Mouse (Mus musculus) spleen, postnatal 14 days (tissue): ENCODE data around the gene Ezr.

Source experiments
- DNase-seq, 2 experiments: peaks; one replicate each; pipeline ENCODE4 v3.0.0; 2021 to 2022; ENCODE audit warnings: low spot score in 2 of 2

The Ezr gene

DNA sequence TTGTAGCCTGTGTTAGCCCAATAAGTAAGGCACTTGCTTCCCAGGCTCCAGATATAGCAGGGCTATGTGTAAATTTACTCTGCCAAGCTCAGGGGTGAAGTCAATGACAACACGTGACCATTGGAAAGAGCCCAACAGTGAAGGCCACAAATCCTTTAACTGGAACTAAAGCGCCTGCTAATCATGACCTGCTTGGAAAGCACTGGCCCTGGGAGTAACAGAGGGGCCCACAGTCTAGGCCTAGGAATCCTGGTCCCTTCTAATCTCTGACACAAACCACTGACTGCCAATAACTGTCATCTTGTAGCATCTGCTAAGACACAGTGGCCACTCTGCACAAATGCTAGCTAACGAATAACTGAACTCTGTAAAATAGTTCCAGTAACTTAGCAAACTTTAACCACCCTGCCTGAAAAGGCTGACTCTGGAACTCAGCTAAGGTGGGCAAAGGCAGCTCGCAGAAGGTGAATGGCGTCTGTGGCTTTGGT lies 14.2 kb downstream of the Ezr start:
- no peak for DNase-seq

GRCm38 (mm10) chr17:6767771-6768170 lies 14.8 kb downstream of the Ezr start:
- DNase-seq, result no peak

DNA sequence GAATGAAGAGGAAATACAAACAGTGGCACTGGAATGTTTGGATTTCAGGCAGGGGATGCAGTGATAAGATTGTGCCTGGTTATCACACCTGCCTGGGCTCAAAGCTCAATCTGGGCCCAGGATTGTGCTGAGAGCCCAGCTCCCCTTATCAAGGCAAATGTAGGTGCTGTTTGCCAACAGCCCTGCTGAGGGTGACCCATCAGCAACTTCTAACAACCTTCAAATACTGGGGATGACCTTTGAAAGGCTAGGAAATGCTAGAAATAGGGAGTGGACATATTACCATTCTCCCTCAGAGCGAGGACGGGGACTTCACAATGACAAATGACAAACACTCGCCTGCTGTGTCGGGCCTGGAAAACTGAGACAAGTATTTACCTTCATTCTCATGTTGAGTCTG lies 15.8 kb downstream of the Ezr start:
- DNase-seq, result no peak

DNA sequence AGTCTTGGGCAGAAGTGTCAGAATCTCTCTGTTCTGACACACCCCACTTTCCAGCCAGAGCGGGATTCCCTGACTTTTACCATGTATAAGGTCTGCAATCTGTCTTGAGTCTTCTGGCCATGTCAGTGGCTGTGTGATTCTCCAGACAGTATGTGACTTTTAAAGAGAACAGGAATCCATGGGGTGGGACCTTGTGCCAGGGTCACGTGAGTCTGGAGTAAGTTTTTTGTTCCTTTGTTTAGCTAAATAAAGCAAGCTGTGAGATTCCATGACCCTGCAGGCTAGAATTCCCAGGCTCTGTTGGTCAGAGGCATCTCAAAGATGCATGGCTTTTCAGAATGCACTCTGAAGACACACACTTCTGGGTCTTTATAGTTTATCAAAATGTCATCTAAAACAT lies 16.7 kb downstream of the Ezr start:
- DNase-seq, result no peak

- DNase-seq, result no peak
These were observed 17.9 kb downstream of the Ezr start for GRCm38 (mm10) chr17:6764730-6765129.

DNA sequence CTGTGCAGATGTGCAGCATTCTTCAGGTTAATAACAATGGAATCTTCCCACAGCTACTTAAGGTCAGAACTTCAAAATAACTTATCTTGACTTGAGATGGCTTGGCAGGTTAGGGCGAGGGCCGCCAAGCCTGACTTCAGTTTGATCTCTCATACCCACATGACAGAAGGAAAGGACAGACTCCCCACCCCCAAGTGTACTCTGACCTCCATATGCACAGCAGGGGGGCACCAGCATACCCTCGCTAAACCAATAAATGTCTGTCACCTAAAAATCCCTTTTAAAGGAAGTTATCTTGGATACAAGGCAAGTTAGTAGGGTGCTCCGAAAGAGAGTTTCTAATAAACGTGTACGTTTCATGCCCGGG lies 18.4 kb downstream of the Ezr start:
- DNase-seq, result no peak

DNA sequence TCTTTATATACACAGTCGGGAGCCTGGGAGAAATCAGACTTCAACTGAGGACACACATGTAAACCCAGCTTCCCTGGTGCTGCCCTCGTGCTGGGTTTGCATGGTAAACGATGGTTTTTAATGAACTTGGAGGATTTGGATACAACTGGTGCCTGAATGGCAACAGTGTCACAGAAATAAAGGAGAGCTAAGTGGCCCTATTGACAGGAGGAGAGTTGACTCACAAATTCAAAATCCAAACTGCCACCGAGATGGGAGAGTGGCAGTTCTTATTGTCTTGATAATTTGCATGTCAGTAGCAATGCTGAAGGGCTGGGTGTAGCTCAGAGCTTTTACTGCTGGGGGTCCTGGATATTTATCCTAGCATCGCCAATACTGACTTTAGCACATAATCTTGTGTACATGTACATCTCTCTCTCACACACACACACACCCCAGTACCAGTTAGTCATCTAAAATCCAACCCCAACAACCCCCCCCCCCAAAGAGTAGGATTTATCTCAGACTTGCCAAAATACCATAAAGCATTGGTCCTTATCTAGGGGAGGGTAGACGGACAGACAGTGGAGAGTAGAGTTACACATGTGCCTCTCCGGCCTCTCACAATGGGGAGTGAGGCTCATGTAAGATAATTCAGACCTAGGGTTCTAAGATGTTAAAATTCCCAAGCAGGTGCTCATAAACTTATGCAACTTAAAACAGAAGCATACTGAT lies 18.9 kb downstream of the Ezr start:
- DNase-seq, result no peak

DNA sequence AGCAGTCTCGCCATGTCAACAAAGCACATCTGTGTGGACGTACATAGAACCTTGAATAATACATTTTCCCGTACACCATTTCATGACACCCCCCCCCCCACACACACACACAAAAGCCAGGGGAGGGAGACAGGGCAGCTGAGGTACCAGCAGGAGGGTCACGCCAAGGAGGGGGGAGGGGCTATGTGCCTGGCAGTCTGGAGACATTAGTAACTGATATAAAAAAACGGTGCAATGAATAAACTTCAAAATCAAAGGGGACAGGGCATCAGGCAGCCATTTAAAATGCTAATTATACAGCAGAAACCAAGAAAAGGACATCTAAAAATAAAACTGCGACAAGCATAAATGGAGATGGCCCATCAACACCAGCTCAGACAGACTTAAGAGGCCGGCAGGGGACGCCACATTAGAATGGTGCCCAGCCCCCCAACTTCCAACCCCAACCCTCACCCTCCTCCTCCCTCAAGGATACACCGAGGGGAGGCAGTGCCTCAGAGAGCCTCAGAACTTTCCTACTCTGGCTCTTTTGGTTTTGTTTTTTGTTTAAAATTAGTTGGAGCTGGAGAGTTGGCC lies 22.8 kb downstream of the Ezr start:
- no peak for DNase-seq

GRCm38 (mm10) chr17:6758845-6759244 lies 23.7 kb downstream of the Ezr start:
- no peak for DNase-seq

- no peak for DNase-seq
These were observed 24.7 kb downstream of the Ezr start for GRCm38 (mm10) chr17:6757902-6758301.

DNA sequence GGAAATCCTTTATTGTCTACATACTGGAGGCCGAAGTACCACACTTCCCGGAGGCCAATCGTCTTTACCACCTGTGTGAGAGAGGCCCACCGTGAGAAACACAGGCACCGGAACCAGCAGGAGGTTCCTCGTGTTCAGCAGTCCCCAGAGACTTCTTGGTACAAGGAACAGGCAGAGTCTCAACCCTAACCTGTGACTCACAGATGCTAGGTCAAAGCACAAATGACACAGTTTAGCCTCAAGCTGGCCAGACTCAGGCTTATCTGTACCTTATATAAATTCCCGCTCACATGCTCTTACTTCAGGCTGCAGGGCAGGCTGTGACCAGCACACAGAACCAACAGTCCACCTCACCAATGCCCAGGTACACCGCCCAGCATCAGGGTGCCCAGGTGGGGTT lies 26.7 kb downstream of the Ezr start:
- no peak for DNase-seq

GRCm38 (mm10) chr17:6755176-6755575 lies 27.4 kb downstream of the Ezr start:
- DNase-seq, result no peak

GRCm38 (mm10) chr17:6752375-6752774 lies 30.2 kb downstream of the Ezr start:
- DNase-seq, result no peak

DNA sequence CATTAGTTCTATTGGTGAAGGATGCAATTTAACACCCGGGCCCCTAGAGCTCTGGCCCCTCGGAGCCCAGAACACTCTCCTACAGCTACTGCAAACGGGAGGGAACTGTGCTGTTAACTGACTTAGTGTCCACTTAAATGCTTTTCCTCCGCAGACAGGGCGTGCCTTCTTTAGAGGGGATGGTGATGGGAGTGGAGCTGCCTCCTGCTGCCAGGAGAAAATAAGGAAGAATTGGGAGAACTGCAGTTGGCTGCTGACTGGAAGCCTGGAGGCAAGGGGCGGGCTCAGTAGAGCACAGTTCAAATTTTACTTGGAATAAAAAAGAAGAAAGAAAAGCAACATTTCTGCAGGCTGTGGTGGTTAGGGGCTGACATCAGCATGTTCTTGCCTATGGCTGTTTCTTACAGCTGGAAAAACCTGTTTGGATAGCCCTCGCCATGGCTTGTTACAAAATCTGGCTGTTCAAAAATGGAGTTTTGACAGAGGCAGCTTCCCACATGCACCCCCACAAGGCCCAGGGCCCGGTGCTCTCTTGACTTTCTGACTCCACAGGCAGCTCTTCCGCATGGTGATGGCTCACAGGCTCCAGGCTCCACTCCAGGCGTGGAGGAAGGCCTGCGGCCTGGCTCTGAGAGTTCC lies 31.2 kb downstream of the Ezr start:
- DNase-seq, result no peak

DNA sequence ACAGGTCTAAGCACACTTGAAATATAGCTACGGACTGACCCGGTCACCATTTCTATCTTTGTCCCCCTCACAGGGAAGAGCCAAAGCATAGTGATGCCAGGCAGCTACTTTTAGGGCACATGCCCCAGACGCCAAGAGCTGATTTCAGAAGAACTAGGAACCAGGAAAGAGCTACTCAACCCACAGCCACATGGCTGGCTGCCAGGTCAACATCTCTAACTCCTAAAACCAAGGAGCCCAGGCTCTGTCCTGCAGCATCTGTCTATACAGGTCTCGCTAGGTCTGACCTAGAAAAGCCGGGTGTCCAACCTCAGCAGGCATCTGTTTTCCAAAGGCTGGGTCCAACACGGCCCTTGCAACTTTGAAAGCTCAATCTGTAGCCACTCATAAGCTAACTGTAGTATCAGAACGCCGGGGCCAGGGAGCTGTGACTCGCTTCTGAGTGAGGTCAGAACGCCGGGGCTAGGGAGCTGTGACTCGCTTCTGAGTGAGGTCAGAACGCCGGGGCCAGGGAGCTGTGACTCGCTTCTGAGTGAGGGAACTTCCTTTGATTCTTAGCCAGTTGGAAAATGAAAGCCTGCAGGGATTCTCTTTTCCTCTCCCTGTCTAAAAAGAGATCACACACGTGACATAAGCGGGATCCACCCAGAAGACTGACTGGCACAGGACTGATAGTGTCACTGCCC lies 33.7 kb downstream of the Ezr start:
- no peak for DNase-seq

- no peak for DNase-seq
These were observed 35.1 kb downstream of the Ezr start for GRCm38 (mm10) chr17:6747478-6747877.

DNA sequence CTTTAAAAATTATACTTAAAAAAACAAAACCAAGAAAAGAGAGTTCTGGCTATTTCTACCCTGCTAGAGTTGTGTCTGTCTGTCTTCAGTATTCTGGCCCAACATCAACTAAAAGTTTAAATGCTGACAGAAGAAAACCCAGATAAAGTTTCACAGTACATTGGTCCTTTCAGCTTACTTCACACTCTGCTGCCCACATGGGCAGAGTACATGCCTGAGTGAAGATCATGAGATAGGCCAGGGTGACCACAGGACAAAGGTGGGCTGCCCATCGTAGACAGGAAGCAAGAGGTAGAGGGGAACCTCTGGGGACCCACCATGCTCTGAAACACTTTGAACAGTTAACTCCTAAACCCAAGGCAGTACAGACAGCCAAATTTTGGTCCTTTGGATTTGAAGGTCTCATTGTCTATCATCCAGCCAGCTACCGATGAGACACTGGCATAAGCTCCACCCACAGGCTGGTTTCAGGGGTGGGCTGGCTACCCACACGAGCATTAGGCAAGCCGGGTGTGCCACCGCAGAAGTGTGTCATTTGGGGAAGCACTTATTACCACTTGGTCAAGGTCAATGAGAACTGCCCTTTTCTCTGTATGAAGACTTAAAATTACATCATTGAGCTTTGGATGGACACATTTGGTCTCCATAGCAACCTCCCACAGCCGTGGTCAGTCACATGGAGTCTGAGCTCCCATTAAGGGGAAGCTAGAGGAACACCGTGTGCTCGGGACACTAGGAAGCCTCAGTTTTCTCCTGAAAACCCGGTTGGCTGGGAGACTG lies 35.9 kb downstream of the Ezr start:
- no peak for DNase-seq

DNA sequence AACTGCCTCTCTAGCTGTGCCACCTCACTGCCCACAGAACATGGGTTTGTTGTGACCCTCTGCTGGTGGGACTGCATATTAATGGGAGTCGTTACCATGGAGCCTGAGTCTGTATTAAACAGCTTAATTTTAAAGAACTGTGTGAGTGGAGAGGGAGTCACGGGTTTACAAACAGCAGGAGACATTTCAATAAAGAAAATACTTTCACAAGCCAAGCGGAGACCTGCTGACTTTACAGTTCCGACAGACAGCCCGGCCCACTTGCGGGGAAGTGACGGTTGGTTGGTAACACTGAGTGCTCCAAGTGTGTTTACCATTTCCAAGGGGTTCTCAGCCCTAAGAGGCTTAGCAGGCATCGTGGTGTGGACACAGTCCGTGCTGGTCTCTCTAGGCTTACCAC lies 36.6 kb downstream of the Ezr start:
- DNase-seq, result no peak

DNA sequence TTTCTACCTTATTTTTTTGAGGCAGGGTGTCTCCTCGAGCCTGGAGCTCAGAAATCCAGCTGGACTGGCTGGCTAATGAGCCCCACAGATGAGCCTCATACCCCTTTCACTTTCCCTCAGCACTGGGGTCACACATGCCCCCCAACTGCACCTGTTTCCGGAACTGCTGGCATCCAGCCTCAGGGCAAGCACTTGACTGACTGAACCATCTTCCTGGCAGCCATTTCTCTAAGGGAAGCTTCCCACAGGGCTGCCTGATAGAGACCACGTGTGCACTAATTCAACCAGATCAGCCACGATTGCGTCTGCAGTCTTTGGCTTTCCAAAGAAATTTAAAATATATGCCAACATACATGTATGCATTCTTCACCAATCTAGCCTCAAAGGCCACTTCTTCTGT lies 37.1 kb downstream of the Ezr start:
- DNase-seq, result no peak

DNA sequence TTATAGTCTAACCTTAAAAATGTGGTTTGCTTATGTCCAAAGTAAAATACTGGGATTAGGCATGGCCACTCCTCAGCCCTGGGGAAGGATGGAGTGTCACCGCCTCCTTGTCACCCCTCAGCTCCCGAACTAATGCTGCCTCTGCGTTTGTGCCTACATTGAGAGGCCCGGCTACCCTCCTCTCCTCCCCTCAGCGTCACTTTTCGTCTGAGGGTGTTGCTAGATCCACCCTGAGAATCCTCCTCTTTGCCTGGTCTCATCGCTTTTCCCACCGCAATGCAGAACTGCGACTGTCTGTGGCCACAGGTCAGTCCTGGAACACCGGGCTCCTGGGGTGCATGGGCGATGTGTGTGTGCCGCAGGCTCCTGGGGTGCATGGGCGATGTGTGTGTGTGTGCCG lies 37.7 kb downstream of the Ezr start:
- no peak for DNase-seq

GRCm38 (mm10) chr17:6744366-6744765 lies 38.2 kb downstream of the Ezr start:
- DNase-seq, result no peak

- no peak for DNase-seq
These were observed 38.8 kb downstream of the Ezr start for GRCm38 (mm10) chr17:6743787-6744239.
